Mouse (Mus musculus): ENCODE measurements around the gene Zscan20. TPM values are rescaled to one million over a fixed set of nuclear protein-coding genes. Genes with fewer than 3 reads are reported as not detected.

Gene Zscan20
- total and polyA plus RNA-seq, 3 experiments: 3.2 to 6.3 (median 6.1) TPM

DNA sequence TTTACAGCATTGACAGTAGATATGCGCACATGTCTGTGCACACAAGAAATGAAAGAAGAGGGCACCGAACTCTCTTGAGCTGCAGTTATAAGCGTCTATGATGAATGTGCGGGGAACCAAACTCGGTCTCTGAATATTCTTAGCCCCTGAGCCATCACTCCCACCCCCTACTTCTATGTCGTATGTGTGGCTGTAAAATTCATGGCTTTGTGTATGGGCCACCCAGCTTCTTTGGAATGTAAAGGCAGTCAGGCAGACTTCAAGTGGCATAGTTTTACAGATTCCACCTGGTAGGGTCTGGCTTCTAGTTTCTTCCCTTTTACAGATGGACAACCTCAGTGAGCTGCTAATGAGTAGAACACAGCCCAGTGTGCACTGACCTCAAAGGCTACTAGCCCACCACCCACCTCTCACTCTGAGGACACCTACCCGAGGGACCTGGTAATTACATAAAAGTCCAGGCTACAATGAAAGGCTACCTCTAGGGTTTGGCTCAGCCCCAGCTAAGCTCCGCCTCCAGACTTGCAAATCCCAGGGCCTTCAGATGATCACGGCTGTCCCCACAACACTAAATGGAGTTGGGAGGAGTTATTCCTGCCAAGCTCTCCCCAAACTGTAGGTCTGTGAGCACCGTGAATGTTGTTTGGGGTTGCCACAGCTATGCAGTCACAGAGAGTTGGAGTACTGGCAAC is 26.1 kb upstream of the Zscan20 start:
- Histone ChIP-seq H3K4me3 (ENCODE audit: low read depth, low read length) (no peak overlapping the region), H3K27me3 (ENCODE audit: insufficient read depth, low read length) (no peaks in the 10 kb centered on the region), H3K9me3 (replicated peaks) (no peaks in the 10 kb centered on the region), H3K36me3 (replicated peaks) (no peaks in the 10 kb centered on the region), H3K4me1 (ENCODE audit: insufficient read depth, low read depth, low read length) (no peaks in the 10 kb centered on the region)
- no peak for TF ChIP-seq GATA1 (IDR thresholded peaks at IDR 0.05; ENCODE audit: borderline replicate concordance, low read length)
- TF ChIP-seq TAL1 (conservative IDR thresholded peaks at IDR 0.05; ENCODE audit: low read depth, low read length): no peak
- no peak for TF ChIP-seq CTCF (IDR thresholded peaks at IDR 0.05; ENCODE audit: low read depth, low read length)
- TF ChIP-seq GATA2 (IDR thresholded peaks at IDR 0.05; ENCODE audit: borderline replicate concordance, low read depth, low read length): no peak
- TF ChIP-seq POLR2AphosphoS5 (IDR thresholded peaks at IDR 0.05; ENCODE audit: insufficient replicate concordance, low read depth, low read length): no peak
- no peak for ATAC-seq (ENCODE audit: extremely low read depth, insufficient number of reproducible peaks, low FRiP score, poor library complexity, severe bottlenecking)
- DNase-seq (ENCODE audit: low spot score): no peak

GRCm38 (mm10) chr4:128635451-128635850 is 25.6 kb upstream of the Zscan20 start:
- no peaks in the 10 kb centered on the region for H3K9me3 ChIP-seq (replicated peaks)
- TF ChIP-seq POLR2AphosphoS5 (IDR thresholded peaks at IDR 0.05; ENCODE audit: insufficient replicate concordance, low read depth, low read length) (no peak), CTCF (IDR thresholded peaks at IDR 0.05; ENCODE audit: low read depth, low read length) (no peak), GATA2 (IDR thresholded peaks at IDR 0.05; ENCODE audit: borderline replicate concordance, low read depth, low read length) (no peak), TAL1 (conservative IDR thresholded peaks at IDR 0.05; ENCODE audit: low read depth, low read length) (no peak), GATA1 (IDR thresholded peaks at IDR 0.05; ENCODE audit: borderline replicate concordance, low read length) (no peak)
- H3K4me3 ChIP-seq (ENCODE audit: low read depth, low read length): no peak overlapping the region
- H3K27me3 ChIP-seq (ENCODE audit: insufficient read depth, low read length): no peaks in the 10 kb centered on the region
- H3K36me3 ChIP-seq (replicated peaks): no peaks in the 10 kb centered on the region
- no peak for DNase-seq (ENCODE audit: low spot score)
- no peak for ATAC-seq (ENCODE audit: extremely low read depth, insufficient number of reproducible peaks, low FRiP score, poor library complexity, severe bottlenecking)
- no peaks in the 10 kb centered on the region for H3K4me1 ChIP-seq (ENCODE audit: insufficient read depth, low read depth, low read length)

DNA sequence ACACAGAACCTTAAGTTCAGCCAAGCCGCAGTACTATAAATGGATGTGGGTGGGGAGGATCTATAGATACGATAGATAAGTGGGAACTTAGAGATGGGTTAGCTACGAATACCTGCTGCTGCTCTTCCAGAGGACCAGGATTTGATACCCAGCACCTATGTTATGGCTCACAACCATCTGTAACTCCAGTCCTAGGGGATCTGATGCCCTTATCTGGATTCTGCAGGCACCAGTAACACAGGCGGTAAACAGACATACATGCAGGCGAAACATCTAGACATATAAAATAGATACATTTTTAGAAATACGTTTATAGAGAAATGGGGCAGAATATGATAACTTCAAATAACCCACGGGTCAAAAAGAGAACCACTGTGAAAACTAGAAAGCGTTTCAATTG is 11.2 kb upstream of the Zscan20 start:
- H3K27me3 ChIP-seq (ENCODE audit: insufficient read depth, low read length): peaks cover 3% of the 10 kb centered on the region; the same call in 1 of the 2 replicates
- no peak for TF ChIP-seq TAL1 (conservative IDR thresholded peaks at IDR 0.05; ENCODE audit: low read depth, low read length)
- no peak for TF ChIP-seq POLR2AphosphoS5 (IDR thresholded peaks at IDR 0.05; ENCODE audit: insufficient replicate concordance, low read depth, low read length)
- no peak for TF ChIP-seq GATA1 (IDR thresholded peaks at IDR 0.05; ENCODE audit: borderline replicate concordance, low read length)
- no peak for TF ChIP-seq GATA2 (IDR thresholded peaks at IDR 0.05; ENCODE audit: borderline replicate concordance, low read depth, low read length)
- no peak for TF ChIP-seq CTCF (IDR thresholded peaks at IDR 0.05; ENCODE audit: low read depth, low read length)
- ATAC-seq (ENCODE audit: extremely low read depth, insufficient number of reproducible peaks, low FRiP score, poor library complexity, severe bottlenecking) (no peak), DNase-seq (ENCODE audit: low spot score) (no peak)
- no peaks in the 10 kb centered on the region for H3K36me3 ChIP-seq (replicated peaks)
- no peak overlapping the region for H3K4me3 ChIP-seq (ENCODE audit: low read depth, low read length)
- no peaks in the 10 kb centered on the region for H3K4me1 ChIP-seq (ENCODE audit: insufficient read depth, low read depth, low read length)
- H3K9me3 ChIP-seq (replicated peaks): no peaks in the 10 kb centered on the region; the same call in 1 of the 2 replicates

GRCm38 (mm10) chr4:128620572-128620971 is 10.7 kb upstream of the Zscan20 start:
- Histone ChIP-seq H3K27me3 (ENCODE audit: insufficient read depth, low read length) (peaks cover 7% of the 10 kb centered on the region; the same call in 1 of the 2 replicates), H3K4me1 (ENCODE audit: insufficient read depth, low read depth, low read length) (no peaks in the 10 kb centered on the region), H3K9me3 (replicated peaks) (no peaks in the 10 kb centered on the region; the same call in 1 of the 2 replicates), H3K4me3 (ENCODE audit: low read depth, low read length) (no peak overlapping the region), H3K36me3 (replicated peaks) (no peaks in the 10 kb centered on the region)
- DNase-seq (ENCODE audit: low spot score) (no peak), ATAC-seq (ENCODE audit: extremely low read depth, insufficient number of reproducible peaks, low FRiP score, poor library complexity, severe bottlenecking) (no peak)
- TF ChIP-seq GATA1 (IDR thresholded peaks at IDR 0.05; ENCODE audit: borderline replicate concordance, low read length) (no peak), GATA2 (IDR thresholded peaks at IDR 0.05; ENCODE audit: borderline replicate concordance, low read depth, low read length) (no peak), CTCF (IDR thresholded peaks at IDR 0.05; ENCODE audit: low read depth, low read length) (no peak), POLR2AphosphoS5 (IDR thresholded peaks at IDR 0.05; ENCODE audit: insufficient replicate concordance, low read depth, low read length) (no peak), TAL1 (conservative IDR thresholded peaks at IDR 0.05; ENCODE audit: low read depth, low read length) (no peak)

DNA sequence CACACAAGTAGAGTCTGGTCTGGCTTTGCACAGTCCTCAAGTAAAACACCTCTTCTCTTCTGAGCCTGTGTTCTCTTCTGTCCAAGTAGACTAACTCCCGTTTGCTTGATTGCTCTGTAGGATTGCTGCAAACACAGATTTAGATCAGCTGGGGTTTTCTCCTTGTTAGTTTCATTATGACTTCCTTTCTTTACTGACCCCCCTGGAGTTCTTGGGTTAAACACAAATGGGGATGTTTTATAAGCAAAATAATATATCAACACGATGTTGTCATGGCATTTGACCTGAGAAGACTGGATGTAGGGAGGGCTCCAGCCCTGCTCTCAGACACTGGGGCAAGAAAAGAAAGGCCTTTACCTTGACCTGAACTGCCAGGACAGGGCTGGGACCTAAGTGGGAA is 9.1 kb upstream of the Zscan20 start:
- no peak overlapping the region for H3K4me3 ChIP-seq (ENCODE audit: low read depth, low read length)
- no peaks in the 10 kb centered on the region for H3K36me3 ChIP-seq (replicated peaks)
- no peaks in the 10 kb centered on the region; the same call in 1 of the 2 replicates for H3K9me3 ChIP-seq (replicated peaks)
- TF ChIP-seq GATA1 (IDR thresholded peaks at IDR 0.05; ENCODE audit: borderline replicate concordance, low read length): no peak
- no peak for TF ChIP-seq POLR2AphosphoS5 (IDR thresholded peaks at IDR 0.05; ENCODE audit: insufficient replicate concordance, low read depth, low read length)
- no peak for TF ChIP-seq CTCF (IDR thresholded peaks at IDR 0.05; ENCODE audit: low read depth, low read length)
- no peak for TF ChIP-seq TAL1 (conservative IDR thresholded peaks at IDR 0.05; ENCODE audit: low read depth, low read length)
- TF ChIP-seq GATA2 (IDR thresholded peaks at IDR 0.05; ENCODE audit: borderline replicate concordance, low read depth, low read length): no peak
- no peaks in the 10 kb centered on the region for H3K4me1 ChIP-seq (ENCODE audit: insufficient read depth, low read depth, low read length)
- DNase-seq (ENCODE audit: low spot score): no peak
- ATAC-seq (ENCODE audit: extremely low read depth, insufficient number of reproducible peaks, low FRiP score, poor library complexity, severe bottlenecking): no peak
- H3K27me3 ChIP-seq (ENCODE audit: insufficient read depth, low read length): peaks cover 10% of the 10 kb centered on the region

- no peak for ATAC-seq (ENCODE audit: extremely low read depth, insufficient number of reproducible peaks, low FRiP score, poor library complexity, severe bottlenecking)
- TF ChIP-seq POLR2AphosphoS5 (IDR thresholded peaks at IDR 0.05; ENCODE audit: insufficient replicate concordance, low read depth, low read length): no peak
- TF ChIP-seq GATA2 (IDR thresholded peaks at IDR 0.05; ENCODE audit: borderline replicate concordance, low read depth, low read length): no peak
- TF ChIP-seq GATA1 (IDR thresholded peaks at IDR 0.05; ENCODE audit: borderline replicate concordance, low read length): no peak
- no peak for TF ChIP-seq TAL1 (conservative IDR thresholded peaks at IDR 0.05; ENCODE audit: low read depth, low read length)
- no peak for TF ChIP-seq CTCF (IDR thresholded peaks at IDR 0.05; ENCODE audit: low read depth, low read length)
- H3K4me1 ChIP-seq (ENCODE audit: insufficient read depth, low read depth, low read length): no peaks in the 10 kb centered on the region
- DNase-seq (ENCODE audit: low spot score): no peak
- H3K27me3 ChIP-seq (ENCODE audit: insufficient read depth, low read length): peaks cover 10% of the 10 kb centered on the region
- H3K36me3 ChIP-seq (replicated peaks): no peaks in the 10 kb centered on the region
- no peaks in the 10 kb centered on the region; the same call in 1 of the 2 replicates for H3K9me3 ChIP-seq (replicated peaks)
- no peak within 1 kb of the TSS for H3K4me3 ChIP-seq (ENCODE audit: low read depth, low read length)
Observed at GRCm38 (mm10) chr4:128618246-128618911, 8.5 kb upstream of the Zscan20 start, which contains the start of gene Tlr12. TSS of gene Tlr12 (minus strand) at chr4:128618619.
